Mouse (Mus musculus) heart, postnatal 0 days (tissue): Measurements from ENCODE around the gene Tec.

Experiments
- CTCF ChIP-seq: IDR thresholded peaks from 2 replicates; pipeline ENCODE4 v1.5.1; 2016; ENCODE audit warnings: antibody characterized with exemption, control low read depth, low read depth
- EP300 ChIP-seq: IDR thresholded peaks from 2 replicates; pipeline ENCODE4 v1.6.1; 2016; ENCODE audit warnings: antibody characterized with exemption, low read depth

- TF ChIP-seq CTCF (no peak), EP300 (no peak)
Measured at GRCm38 (mm10) chr5:72814072-72814471, 54.2 kb downstream of the Tec start.
